Mouse (Mus musculus) embryonic fibroblast, embryonic 13.5 days (primary cell): ENCODE data around the gene Mrps10.

Experiments used
- CTCF ChIP-seq: IDR thresholded peaks from 2 replicates; pipeline ENCODE4 v1.5.1; 2011; ENCODE audit warnings: mild to moderate bottlenecking, control low read depth, low read length, moderate library complexity, borderline replicate concordance; ENCODE audit not compliant: insufficient read depth
- POLR2A ChIP-seq: IDR thresholded peaks from 2 replicates; pipeline ENCODE4 v1.6.1; 2011; ENCODE audit warnings: low read depth, mild to moderate bottlenecking, control low read depth, low read length, moderate library complexity

GRCm38 (mm10) chr17:47343121-47343520 is 25.6 kb upstream of the Mrps10 start:
- no peak for TF ChIP-seq POLR2A
- TF ChIP-seq CTCF: no peak
